13 mouse cellular contexts compared by ENCODE assay signal in the genomic region with DNA sequence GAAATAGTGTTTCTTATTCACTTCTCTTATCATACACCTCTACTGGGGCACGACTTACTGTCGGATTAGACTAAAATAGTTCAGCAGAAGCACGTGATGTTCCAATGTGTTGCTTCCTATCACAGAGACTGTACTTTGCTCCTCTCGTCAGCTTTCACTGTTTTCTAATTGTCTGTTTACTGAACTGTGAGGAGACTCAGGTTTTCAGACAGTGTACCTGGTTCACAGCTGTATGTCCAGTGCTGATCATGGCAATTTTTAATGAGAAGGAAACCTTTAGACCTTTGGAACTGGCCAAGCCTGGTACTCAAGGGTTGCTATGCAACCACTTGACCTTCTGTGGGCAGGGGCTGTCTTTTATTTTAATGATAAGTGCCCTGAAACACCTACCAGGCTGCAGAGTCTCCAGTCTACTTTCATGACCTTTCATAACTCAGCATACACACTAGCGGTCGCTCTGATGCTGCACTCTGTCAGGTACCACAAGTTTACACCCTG.
DNase-seq lines count a peak whose midpoint lies in the region; ATAC-seq and TF ChIP-seq lines count a peak whose summit lies in the region.
"Had no signal": no experiment of that assay in that cellular context is flagged by ENCODE, and none has a peak within 500 bp of the region (broad histone marks: within the 10 kb centered on the region; RNA-seq: fewer than 3 reads in every experiment).

No protein-coding gene starts in this region.

- no peaks in the 10 kb centered on the region for H3K27me3 ChIP-seq in heart, embryonic 11.5 days (ENCODE audit: control insufficient read depth, insufficient read depth, low read length)
- H3K27me3 ChIP-seq in stomach, embryonic 14.5 days (ENCODE audit: control insufficient read depth, insufficient read depth, low read length) = no peaks in the 10 kb centered on the region
- no peaks in the 10 kb centered on the region for H3K27me3 ChIP-seq in stomach, postnatal 0 days (ENCODE audit: control insufficient read depth, insufficient read depth, low read length)
- H3K27me3 ChIP-seq: megakaryocyte, embryonic 14.5 days had no signal

- no peaks in the 10 kb centered on the region for H3K36me3 ChIP-seq in heart, embryonic 11.5 days (ENCODE audit: control insufficient read depth, insufficient read depth, low read length)
- H3K36me3 ChIP-seq in stomach, embryonic 14.5 days (ENCODE audit: control insufficient read depth, insufficient read depth, low read length) = no peaks in the 10 kb centered on the region
- H3K36me3 ChIP-seq in stomach, postnatal 0 days (ENCODE audit: control insufficient read depth, insufficient read depth, low read length) = no peaks in the 10 kb centered on the region

- H3K4me3 ChIP-seq in heart, embryonic 11.5 days (ENCODE audit: low read depth, low read length) = no peak overlapping the region
- H3K4me3 ChIP-seq in stomach, embryonic 14.5 days (ENCODE audit: low read depth, low read length) = no peak overlapping the region
- no peak overlapping the region for H3K4me3 ChIP-seq in stomach, postnatal 0 days (ENCODE audit: low read depth, low read length)
- H3K4me3 ChIP-seq: hindbrain, embryonic 10.5 days; layer of hippocampus, adult 2 months; megakaryocyte, embryonic 14.5 days had no signal

- peaks cover 38% of the 10 kb centered on the region for H3K4me1 ChIP-seq in heart, embryonic 11.5 days (ENCODE audit: control insufficient read depth, insufficient read depth, low read length)
- H3K4me1 ChIP-seq in stomach, embryonic 14.5 days (ENCODE audit: control insufficient read depth, insufficient read depth, low read length) = peaks cover 23% of the 10 kb centered on the region
- 0 out of 2 replicates have a peak, but pooled peaks cover 2% of the 10 kb centered on the region for H3K4me1 ChIP-seq in stomach, postnatal 0 days (replicated peaks; ENCODE audit: control insufficient read depth, insufficient read depth)
- H3K4me1 ChIP-seq: megakaryocyte, embryonic 14.5 days had no signal

- no peak for DNase-seq in heart, postnatal 36 days
- no peak for DNase-seq in stomach, postnatal 0 days (ENCODE audit: low spot score)
- DNase-seq in kidney, postnatal 14 days = peak; percentile 76
- DNase-seq in thymus, postnatal 0 days (ENCODE audit: low spot score) = no peak
- DNase-seq in natural killer cell, adult 2 months (ENCODE audit: low spot score in 2 of 2) = no peak
- DNase-seq: cerebellum, adult 8-10 months; thymus, adult 18-20 months had no signal

- no peak overlapping the region for H3K9ac ChIP-seq in heart, embryonic 11.5 days (ENCODE audit: low read depth, low read length)
- H3K9ac ChIP-seq in stomach, embryonic 14.5 days (replicated peaks; ENCODE audit: low read depth, low read length) = no peak overlapping the region
- H3K9ac ChIP-seq in stomach, postnatal 0 days (ENCODE audit: low read length) = no peak overlapping the region

- no peak for TF ChIP-seq CTCF in stomach, postnatal 0 days (IDR thresholded peaks at IDR 0.05; ENCODE audit: low read depth)

- no peaks in the 10 kb centered on the region for H3K9me3 ChIP-seq in heart, embryonic 11.5 days (replicated peaks; ENCODE audit: control insufficient read depth, low read length)
- H3K9me3 ChIP-seq in stomach, embryonic 14.5 days (ENCODE audit: control insufficient read depth, low read depth, low read length) = no peaks in the 10 kb centered on the region
- no peaks in the 10 kb centered on the region for H3K9me3 ChIP-seq in stomach, postnatal 0 days (ENCODE audit: control insufficient read depth, low read length)
- H3K9me3 ChIP-seq: hindbrain, embryonic 10.5 days; megakaryocyte, embryonic 14.5 days had no signal

- 34% methylated on average over 6 of the region's 6 CpGs for WGBS in heart, embryonic 11.5 days (ENCODE audit: insufficient replicate concordance)
- 69% methylated on average over 6 of the region's 6 CpGs for WGBS in stomach, embryonic 14.5 days
- WGBS in stomach, postnatal 0 days = 75% methylated on average over 6 of the region's 6 CpGs

- peak; percentile 73 for ATAC-seq in heart, embryonic 11.5 days (replicated peaks; ENCODE audit: insufficient number of reproducible peaks, low FRiP score, low TSS enrichment)
- 0 out of 2 replicates have a peak, but pooled peaks have one; percentile 29 for ATAC-seq in stomach, embryonic 14.5 days (ENCODE audit: insufficient number of reproducible peaks, insufficient read depth, low FRiP score, low read depth)
- ATAC-seq in stomach, postnatal 0 days (ENCODE audit: low FRiP score, low TSS enrichment) = no peak
- no peak for ATAC-seq in megakaryocyte-erythroid progenitor cell, adult 5-6 weeks (replicated peaks; ENCODE audit: low FRiP score, low TSS enrichment, poor library complexity, severe bottlenecking)

- intact Hi-C loops in heart, postnatal 36 days (cut with DNase I) = no loop called here

- H3K4me2 ChIP-seq in heart, embryonic 11.5 days = peak overlapping the region; percentile 37
- no peak overlapping the region for H3K4me2 ChIP-seq in stomach, embryonic 14.5 days (replicated peaks; ENCODE audit: low read depth, low read length)
- no peak overlapping the region for H3K4me2 ChIP-seq in stomach, postnatal 0 days (replicated peaks; ENCODE audit: low read depth)

- H3K27ac ChIP-seq in heart, embryonic 11.5 days (ENCODE audit: low read depth, low read length) = peak overlapping the region; percentile 71; the same call in 1 of the 2 replicates
- H3K27ac ChIP-seq in stomach, embryonic 14.5 days (ENCODE audit: low read length) = no peak overlapping the region
- no peak overlapping the region for H3K27ac ChIP-seq in stomach, postnatal 0 days (replicated peaks)
- H3K27ac ChIP-seq: hindbrain, embryonic 10.5 days; layer of hippocampus, adult 2 months had no signal

- no peak for TF ChIP-seq EP300 in stomach, postnatal 0 days (optimal IDR thresholded peaks at IDR 0.05)

Comparison
In these comparisons a context has a peak if more than half of its experiments do, and no peak if none do; other contexts are left out.
1. ATAC-seq: peak in heart, embryonic 11.5 days (single experiment) and stomach, embryonic 14.5 days (single experiment); none in stomach, postnatal 0 days (single experiment) and megakaryocyte-erythroid progenitor cell, adult 5-6 weeks (single experiment).